Mouse (Mus musculus): ENCODE measurements around the gene Ralgps1.
"Not testable (repeated sequence)": the region's sequence is repeated elsewhere in the genome, so short reads cannot be mapped to it uniquely, and the experiment has no call there.

DNA sequence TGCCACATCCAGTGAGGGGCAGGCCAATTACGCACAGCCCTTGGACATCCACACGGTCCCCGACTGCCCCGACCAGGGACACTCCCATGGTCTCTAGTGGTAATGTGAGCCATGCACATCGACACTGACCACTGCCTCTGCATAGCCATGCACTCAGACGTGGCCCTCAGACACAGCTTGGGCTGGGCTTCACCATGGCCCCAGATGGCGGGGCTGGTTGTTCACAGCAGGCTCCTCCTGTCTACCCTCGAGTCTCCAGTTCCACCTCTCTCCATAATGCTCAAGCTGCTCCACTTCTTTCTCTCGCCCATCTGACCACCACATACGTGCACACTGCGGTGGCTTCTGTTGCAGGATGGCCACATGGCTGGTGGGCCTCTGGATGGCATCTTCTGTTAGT is 160.0 kb downstream of the Ralgps1 start:
- not testable (repeated sequence) for TF ChIP-seq CTCF (IDR thresholded peaks at IDR 0.05; ENCODE audit: borderline replicate concordance, insufficient read depth, low read depth, low read length); POLR2A (IDR thresholded peaks at IDR 0.05; ENCODE audit: borderline replicate concordance, insufficient read depth, low read length)

Measured in cerebellum, adult 2 months (tissue).